Mouse (Mus musculus) stomach, embryonic 16.5 days (tissue): Measurements from ENCODE around the gene Scn8a. TPM values are rescaled to one million over a fixed set of nuclear protein-coding genes. Genes with fewer than 3 reads are reported as not detected.

Source experiments
- ATAC-seq: fragments of 200-750 bp; cut with Nextera tagmentation; 2 replicates; pipeline ENCODE4 v1.8.0; 2017; ENCODE audit warnings: moderate number of reproducible peaks, moderate TSS enrichment; ENCODE audit not compliant: insufficient read depth, low FRiP score
- H3K27ac ChIP-seq: fragments of 300-500 bp; sonication (generic); 2 replicates; pipeline ENCODE4 v1.5.1; 2014; ENCODE audit warnings: low read length
- H3K27me3 ChIP-seq: fragments of 300-500 bp; sonication (generic); 2 replicates; pipeline ENCODE4 v1.6.1; 2014; ENCODE audit warnings: low read length, control low read depth, mixed read lengths; ENCODE audit not compliant: control insufficient read depth, insufficient read depth
- H3K36me3 ChIP-seq: fragments of 300-500 bp; sonication (generic); 2 replicates; pipeline ENCODE4 v1.6.1; 2014; ENCODE audit warnings: low read length; ENCODE audit not compliant: control insufficient read depth, insufficient read depth
- H3K4me1 ChIP-seq: fragments of 300-500 bp; sonication (generic); 2 replicates; pipeline ENCODE4 v1.6.1; 2014; ENCODE audit warnings: low read length, control low read depth, mixed read lengths; ENCODE audit not compliant: control insufficient read depth, insufficient read depth
- H3K4me2 ChIP-seq: fragments of 300-500 bp; sonication (generic); 2 replicates; pipeline ENCODE4 v1.6.1; 2014; ENCODE audit warnings: low read depth, low read length, mixed read lengths
- H3K4me3 ChIP-seq: fragments of 300-500 bp; sonication (generic); replicated peaks from 2 replicates; pipeline ENCODE4 v1.5.1; 2014; ENCODE audit warnings: mild to moderate bottlenecking, low read length
- H3K9ac ChIP-seq: fragments of 300-500 bp; sonication (generic); 2 replicates; pipeline ENCODE4 v1.6.1; 2014; ENCODE audit warnings: low read length
- H3K9me3 ChIP-seq: fragments of 300-500 bp; sonication (generic); replicated peaks from 2 replicates; pipeline ENCODE4 v1.6.1; 2016; ENCODE audit warnings: low read length, control low read depth; ENCODE audit not compliant: control insufficient read depth
- WGBS: fragments of 180-500 bp; shearing (Covaris S2); extraction: QIAGEN DNeasy Blood & Tissue Kit; methylation state at CpG from one replicate; pipeline ENCODE4 v1.1.7; 2014; 5-methylcytosine and 5-hydroxymethylcytosine counted together
- polyA plus RNA-seq: library from polyadenylated mRNA; unstranded; fragments of >200 nt; fragmentation: Nextera tagmentation; extraction: Ambion mirVana; gene quantifications from 2 replicates; pipeline ENCODE4 v1.2.1, GENCODE M21; 2015

Gene Scn8a
- polyA plus RNA-seq, 1 experiment from 2014 or later = 0.97 TPM

DNA sequence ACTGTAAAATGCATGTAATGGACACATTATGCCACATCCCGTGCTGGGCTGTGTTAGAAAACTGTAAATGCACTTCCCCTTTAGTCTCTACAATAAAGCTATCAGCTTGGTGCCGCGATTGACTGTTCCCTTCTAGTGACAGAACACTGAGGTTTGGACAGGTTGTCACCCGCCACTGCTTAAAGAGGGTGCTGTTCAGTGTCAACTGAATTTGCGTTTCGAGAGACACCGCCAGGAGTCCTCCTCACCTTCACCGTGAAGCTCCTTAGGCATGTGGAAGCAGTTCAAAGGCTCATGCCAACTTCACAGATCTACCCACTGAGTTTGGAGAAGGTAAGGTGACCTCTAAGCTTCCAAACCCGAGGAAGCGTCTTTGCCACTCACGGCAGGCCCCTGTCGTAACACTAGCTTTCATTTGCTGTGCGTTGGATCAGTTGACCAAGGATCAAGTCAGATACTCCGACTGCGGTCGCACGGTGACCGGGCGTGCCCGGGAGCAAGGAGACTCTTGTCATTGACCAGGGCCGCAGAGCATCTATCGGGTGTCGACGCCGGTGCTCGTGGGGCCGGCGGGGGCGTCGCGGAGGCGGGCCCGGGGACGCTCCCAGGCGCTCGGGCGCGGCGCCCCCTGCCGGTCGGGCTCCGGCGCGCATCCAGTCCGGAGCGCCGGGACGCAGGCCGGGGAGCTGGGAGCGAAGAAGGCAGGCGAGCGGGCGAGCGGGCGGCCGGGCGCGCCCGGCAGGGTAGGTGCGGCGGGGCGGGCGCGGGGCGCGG, 530 bp downstream of the Scn8a start:
- Histone ChIP-seq H3K9ac (peak overlapping the region; percentile 56), H3K36me3 (no peaks in the 10 kb centered on the region), H3K9me3 (no peaks in the 10 kb centered on the region), H3K4me2 (peak overlapping the region; percentile 92), H3K27me3 (peaks cover 34% of the 10 kb centered on the region), H3K4me1 (peaks cover 11% of the 10 kb centered on the region), H3K4me3 (peak overlapping the region; percentile 64), H3K27ac (no peak overlapping the region)
- ATAC-seq = peak; percentile 50; the same call in 1 of the 2 replicates
- 3% methylated on average over 49 of the region's 66 CpGs for WGBS

DNA sequence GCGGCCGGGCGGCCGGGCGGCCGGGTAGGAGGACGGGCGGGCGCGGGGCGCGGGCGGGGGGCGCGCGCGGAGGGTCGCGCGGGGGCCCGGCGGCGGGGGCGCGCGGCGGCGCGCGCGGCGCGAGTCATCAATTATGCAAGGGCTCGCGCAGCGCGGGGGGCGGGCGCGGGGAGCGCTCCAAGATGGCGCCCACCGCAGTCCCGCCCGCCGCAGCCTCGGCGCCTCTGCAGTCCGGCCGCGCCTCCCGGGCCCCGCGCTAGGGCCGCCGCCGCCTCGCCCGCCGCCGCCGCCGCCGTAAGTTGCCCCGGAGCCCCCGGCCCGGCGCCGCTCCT, 1.1 kb downstream of the Scn8a start:
- Histone ChIP-seq H3K27ac (no peak overlapping the region), H3K9ac (peak overlapping the region; percentile 72), H3K36me3 (no peaks in the 10 kb centered on the region), H3K4me2 (peak overlapping the region; percentile 92), H3K27me3 (peaks cover 34% of the 10 kb centered on the region), H3K9me3 (no peaks in the 10 kb centered on the region), H3K4me1 (peaks cover 11% of the 10 kb centered on the region), H3K4me3 (peak overlapping the region; percentile 64)
- peak; percentile 58; the same call in 1 of the 2 replicates for ATAC-seq
- WGBS = 0% methylated on average over 15 of the region's 69 CpGs

DNA sequence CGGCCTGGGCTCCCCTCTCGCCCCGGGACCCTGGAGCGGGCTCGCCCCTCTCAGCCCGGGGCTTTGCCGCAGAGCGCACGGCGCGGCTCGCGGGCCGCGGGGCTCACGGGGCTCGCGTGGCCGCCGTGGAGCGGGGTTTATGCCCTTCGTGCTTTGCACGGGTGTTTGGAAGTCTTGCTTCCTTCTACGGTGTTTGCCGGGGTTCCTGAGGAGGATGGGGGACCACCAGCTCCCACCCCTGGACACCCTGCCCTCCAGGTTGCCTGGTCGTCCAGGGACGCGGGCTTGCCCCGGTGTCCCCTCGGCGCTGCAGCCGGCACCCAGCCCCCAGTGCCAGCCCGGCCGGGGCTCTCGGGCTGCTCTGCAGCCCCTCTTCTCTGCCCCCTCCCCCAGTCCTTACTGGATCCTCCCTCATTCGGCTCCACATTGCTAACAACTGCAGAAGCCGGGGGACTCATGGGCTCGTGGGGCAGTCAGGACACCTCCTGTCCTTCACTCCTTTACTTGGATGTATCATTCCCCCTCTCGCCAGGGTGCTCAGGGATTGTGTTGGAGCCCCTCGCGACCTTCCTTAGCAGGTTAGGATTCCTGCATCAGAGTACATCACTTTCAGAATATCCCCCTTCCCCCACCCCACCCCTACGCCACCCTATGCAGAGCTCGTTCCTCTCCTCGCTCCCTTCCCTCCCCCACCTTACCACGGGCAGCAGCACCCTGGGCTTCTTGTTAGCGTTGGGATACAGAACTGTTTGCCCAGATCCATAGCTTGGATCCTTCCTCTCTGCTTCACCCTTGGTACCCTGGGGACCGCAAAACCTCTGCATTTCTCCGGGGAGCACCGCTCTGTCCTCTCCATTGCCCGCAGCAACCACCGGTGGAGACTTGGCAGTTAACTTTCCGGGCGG, 1.7 kb downstream of the Scn8a start:
- 0 out of 2 replicates have a peak, but pooled peaks have one; percentile 40 for ATAC-seq
- no peaks in the 10 kb centered on the region for H3K9me3 ChIP-seq
- peak overlapping the region; percentile 64 for H3K4me3 ChIP-seq
- H3K36me3 ChIP-seq = no peaks in the 10 kb centered on the region
- WGBS = under 1% methylated on average over 53 of the region's 53 CpGs
- H3K4me2 ChIP-seq = peak overlapping the region; percentile 92
- H3K9ac ChIP-seq = peak overlapping the region; percentile 72
- H3K27me3 ChIP-seq = peaks cover 34% of the 10 kb centered on the region
- no peak overlapping the region for H3K27ac ChIP-seq
- H3K4me1 ChIP-seq = peaks cover 11% of the 10 kb centered on the region

DNA sequence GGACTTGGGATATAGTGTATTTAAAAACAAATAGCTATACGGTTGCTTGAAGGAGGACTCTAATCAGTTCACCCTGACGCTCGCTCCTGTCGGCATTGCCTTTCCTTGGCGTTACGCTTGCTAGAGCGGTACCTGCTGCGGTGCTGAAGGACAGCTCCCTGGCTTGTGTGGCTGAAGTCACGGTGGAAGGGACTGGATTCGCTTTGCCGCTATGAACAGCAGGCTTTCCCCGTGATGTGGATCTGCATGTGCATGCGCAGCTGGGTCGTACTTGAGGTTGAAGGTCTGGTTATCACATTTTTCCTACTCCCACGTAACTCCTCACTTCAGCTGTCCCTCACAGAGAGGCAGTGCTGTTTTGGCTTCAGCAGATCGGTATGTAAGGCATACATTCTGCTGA, 3.5 kb downstream of the Scn8a start:
- WGBS = 1% methylated on average over 16 of the region's 16 CpGs
- Histone ChIP-seq H3K9me3 (no peaks in the 10 kb centered on the region), H3K9ac (no peak overlapping the region), H3K4me3 (no peak overlapping the region), H3K4me2 (no peak overlapping the region), H3K4me1 (peaks cover 11% of the 10 kb centered on the region), H3K36me3 (no peaks in the 10 kb centered on the region), H3K27me3 (peaks cover 34% of the 10 kb centered on the region), H3K27ac (no peak overlapping the region)
- ATAC-seq = no peak

DNA sequence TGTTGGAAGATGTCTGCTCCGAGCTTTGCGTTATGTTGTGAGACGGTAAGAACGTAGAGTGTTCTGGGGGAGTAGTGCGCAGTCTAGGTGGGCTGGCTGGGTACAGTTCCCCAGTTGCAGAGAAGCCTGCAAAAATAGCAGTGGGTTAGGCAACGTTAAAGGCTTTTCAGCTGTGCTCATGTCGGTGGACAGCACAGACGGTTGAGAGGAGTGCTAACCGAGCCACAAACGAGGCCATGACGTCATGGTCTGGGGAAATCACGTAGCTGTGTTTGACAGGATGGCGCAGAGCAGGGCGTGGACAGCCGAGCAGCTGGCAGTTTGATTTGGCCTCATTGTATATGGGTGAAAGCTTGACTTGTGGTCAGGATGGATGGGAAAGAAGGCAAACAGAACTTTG, 9.4 kb downstream of the Scn8a start:
- WGBS = 57% methylated on average over 15 of the region's 15 CpGs
- no peak overlapping the region for H3K4me3 ChIP-seq

DNA sequence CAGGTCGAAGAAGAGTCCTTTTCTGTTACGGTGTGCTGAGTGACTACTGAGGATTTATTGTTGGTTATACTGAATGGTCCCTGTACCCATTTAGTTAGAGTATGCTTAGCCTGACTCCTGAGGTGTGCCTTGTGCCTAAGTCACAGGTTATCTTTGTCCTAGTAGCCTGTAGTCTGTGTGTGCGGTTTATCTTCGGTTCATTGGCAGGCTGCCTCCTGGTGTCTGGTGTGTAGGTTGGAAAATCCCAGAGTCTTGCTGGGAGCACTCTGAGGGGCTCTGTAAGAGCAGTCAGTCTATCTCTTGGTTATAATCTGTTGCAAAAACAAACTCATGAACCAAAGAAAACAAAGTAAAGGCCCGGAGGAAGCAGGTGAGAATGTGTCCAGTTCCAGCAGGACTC, 11.7 kb downstream of the Scn8a start:
- ATAC-seq = no peak

More for the DNA sequence above, 9.4 kb downstream of the Scn8a start:
- Histone ChIP-seq H3K9me3 (no peaks in the 10 kb centered on the region), H3K4me2 (no peak overlapping the region), H3K27ac (no peak overlapping the region), H3K9ac (no peak overlapping the region), H3K4me1 (no peaks in the 10 kb centered on the region), H3K27me3 (no peaks in the 10 kb centered on the region), H3K36me3 (no peaks in the 10 kb centered on the region)
- ATAC-seq = no peak

DNA sequence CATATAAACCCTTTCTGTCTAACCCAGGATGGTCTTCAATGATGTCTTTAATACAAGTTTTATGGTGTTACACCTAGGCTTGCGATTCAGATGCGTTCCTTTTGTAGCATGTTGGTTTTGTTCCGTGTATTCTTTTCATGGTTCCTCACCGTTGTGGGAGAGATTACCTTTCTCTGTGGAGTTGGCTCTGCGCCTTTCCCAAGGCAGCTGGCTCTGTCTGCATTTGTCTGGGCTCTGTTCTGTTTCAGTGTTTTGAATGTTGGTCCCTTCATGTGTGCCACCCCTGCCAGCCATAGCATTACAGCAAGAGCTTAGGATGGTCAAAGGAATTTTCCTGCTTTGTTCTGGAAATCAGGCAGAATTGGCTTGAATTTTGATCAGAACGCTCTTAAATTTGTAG, 14.8 kb downstream of the Scn8a start:
- H3K9me3 ChIP-seq = no peaks in the 10 kb centered on the region
- no peak overlapping the region for H3K9ac ChIP-seq
- WGBS = 90% methylated on average over 6 of the region's 6 CpGs
- no peak overlapping the region for H3K27ac ChIP-seq
- H3K36me3 ChIP-seq = no peaks in the 10 kb centered on the region
- no peak for ATAC-seq
- no peak overlapping the region for H3K4me2 ChIP-seq
- H3K4me1 ChIP-seq = no peaks in the 10 kb centered on the region
- H3K4me3 ChIP-seq = no peak overlapping the region
- H3K27me3 ChIP-seq = no peaks in the 10 kb centered on the region

More for the DNA sequence above, 11.7 kb downstream of the Scn8a start:
- H3K4me3 ChIP-seq = no peak overlapping the region
- H3K27me3 ChIP-seq = no peaks in the 10 kb centered on the region
- no peak overlapping the region for H3K9ac ChIP-seq
- H3K27ac ChIP-seq = no peak overlapping the region
- H3K4me1 ChIP-seq = no peaks in the 10 kb centered on the region
- no peaks in the 10 kb centered on the region for H3K9me3 ChIP-seq
- WGBS = 69% methylated on average over 5 of the region's 5 CpGs
- no peak overlapping the region for H3K4me2 ChIP-seq
- no peaks in the 10 kb centered on the region for H3K36me3 ChIP-seq

DNA sequence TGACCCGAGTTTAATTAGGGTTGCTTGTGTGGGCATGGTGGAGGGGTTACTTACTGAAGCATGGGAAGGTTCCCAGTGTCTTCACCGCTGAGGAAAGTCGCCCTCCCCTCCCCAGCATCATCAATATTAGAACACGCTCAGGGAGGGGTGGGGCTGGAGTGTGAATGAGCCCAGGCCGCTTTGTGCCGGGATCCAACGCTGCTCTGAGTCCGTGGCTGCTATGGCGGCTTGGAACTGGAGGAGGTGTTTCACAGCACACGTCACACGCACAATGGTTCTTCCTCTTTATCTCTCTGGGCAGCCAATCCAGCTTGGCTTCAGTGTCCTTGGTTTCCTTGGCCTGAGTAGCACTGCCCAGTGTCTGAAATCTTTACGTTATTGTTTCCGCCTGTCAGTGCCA, 22.3 kb downstream of the Scn8a start:
- H3K36me3 ChIP-seq = no peaks in the 10 kb centered on the region
- H3K4me1 ChIP-seq = no peaks in the 10 kb centered on the region
- no peak overlapping the region for H3K4me3 ChIP-seq
- no peak overlapping the region for H3K9ac ChIP-seq
- H3K27me3 ChIP-seq = no peaks in the 10 kb centered on the region
- no peak for ATAC-seq
- H3K9me3 ChIP-seq = peaks cover 7% of the 10 kb centered on the region; the same call in 1 of the 2 replicates
- H3K27ac ChIP-seq = no peak overlapping the region
- WGBS = 59% methylated on average over 13 of the region's 13 CpGs
- H3K4me2 ChIP-seq = no peak overlapping the region

DNA sequence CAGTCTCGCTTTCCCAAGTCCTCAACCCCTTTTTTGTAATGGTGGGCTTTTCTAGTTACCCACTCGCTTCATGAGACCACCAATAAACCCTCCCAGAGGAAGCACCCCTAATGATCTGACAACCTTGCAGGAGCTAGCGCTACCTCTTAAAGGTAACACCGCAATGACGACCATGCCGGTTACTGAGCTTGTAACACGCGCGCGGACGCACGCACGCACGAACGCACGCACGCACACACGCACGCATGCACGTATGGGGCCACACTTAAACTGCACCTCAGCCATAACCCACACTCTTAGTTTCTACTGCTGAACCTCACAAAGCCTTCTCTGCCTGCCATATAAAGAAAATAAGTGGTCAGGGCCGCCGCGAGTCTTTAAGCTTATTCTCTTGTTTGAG, 26.8 kb downstream of the Scn8a start:
- no peak overlapping the region for H3K4me3 ChIP-seq
- WGBS = 98% methylated on average over 23 of the region's 23 CpGs
- peaks cover 7% of the 10 kb centered on the region; the same call in 1 of the 2 replicates for H3K9me3 ChIP-seq
- H3K27me3 ChIP-seq = no peaks in the 10 kb centered on the region
- no peak overlapping the region for H3K9ac ChIP-seq
- no peaks in the 10 kb centered on the region for H3K4me1 ChIP-seq
- H3K27ac ChIP-seq = no peak overlapping the region
- ATAC-seq = no peak
- no peaks in the 10 kb centered on the region for H3K36me3 ChIP-seq
- H3K4me2 ChIP-seq = no peak overlapping the region
